Mouse (Mus musculus): ENCODE data around the gene Proser1. TPM values are rescaled to one million over a fixed set of nuclear protein-coding genes. Genes with fewer than 3 reads are reported as not detected.

The Proser1 gene
- 22.9 TPM for polyA plus RNA-seq (2014; fragmentation: Illumina TruSeq; extraction: RNeasy Lipid Tissue Mini Kit (QIAGEN cat#74804))

GRCm38 (mm10) chr3:53463046-53463764 lies at the start of gene Proser1, which contains the start of gene Nhlrc3:
Gene Proser1 (plus strand): TSS chr3:53463666.
Gene Nhlrc3 (minus strand): TSS chr3:53463332.

GRCm38 (mm10) chr3:53488353-53488752 lies 24.9 kb downstream of the Proser1 start, which contains the start of gene Stoml3:
Gene Stoml3 (plus strand): TSS chr3:53488653.

Other genes starting within 250 kb of the Proser1 start
- 11.6 TPM for gene Nhlrc3, start 334 bp upstream of the Proser1 start, polyA plus RNA-seq (2014; fragmentation: Illumina TruSeq; extraction: RNeasy Lipid Tissue Mini Kit (QIAGEN cat#74804))
- 4.4 TPM for gene Stoml3, start 25.0 kb downstream of the Proser1 start, polyA plus RNA-seq (2014; fragmentation: Illumina TruSeq; extraction: RNeasy Lipid Tissue Mini Kit (QIAGEN cat#74804))
- gene Frem2, start 193.7 kb downstream of the Proser1 start, polyA plus RNA-seq (2014; fragmentation: Illumina TruSeq; extraction: RNeasy Lipid Tissue Mini Kit (QIAGEN cat#74804)), result 0.91 TPM